Mouse (Mus musculus): ENCODE data around the gene Fgfbp3. TPM values are rescaled to one million over a fixed set of nuclear protein-coding genes. Genes with fewer than 3 reads are reported as not detected.

Fgfbp3 gene
- polyA plus RNA-seq, 1 experiment from 2014 or later = 26.3 TPM

DNA sequence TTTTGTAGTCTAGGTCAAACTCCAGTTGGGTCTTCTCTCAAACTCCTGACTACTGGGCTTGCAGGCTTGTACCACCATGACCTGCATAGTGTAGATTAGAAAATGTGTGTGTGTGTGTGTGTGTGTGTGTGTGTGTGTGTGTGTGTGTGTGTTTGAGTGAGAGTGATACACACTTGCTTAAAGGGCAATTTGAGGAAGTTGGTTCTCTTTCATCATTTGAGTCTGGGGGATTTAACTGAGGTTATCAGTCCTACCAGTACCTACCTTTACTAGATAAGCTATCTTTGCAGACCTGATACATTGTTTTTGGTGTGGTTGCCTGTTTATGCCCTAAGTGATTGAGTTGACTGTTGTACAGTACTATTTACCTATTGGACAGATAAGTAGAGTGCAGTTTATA is 12.7 kb upstream of the Fgfbp3 start:
- no peak for ATAC-seq
- Histone ChIP-seq H3K4me3 (replicated peaks; ENCODE audit: low read length) (no peak overlapping the region), H3K27ac (ENCODE audit: low read length) (no peak overlapping the region), H3K27me3 (replicated peaks; ENCODE audit: control insufficient read depth, insufficient read depth, low read length) (no peaks in the 10 kb centered on the region), H3K9me3 (ENCODE audit: control insufficient read depth, low read length) (no peaks in the 10 kb centered on the region), H3K9ac (replicated peaks; ENCODE audit: low read depth, low read length) (no peak overlapping the region), H3K4me1 (replicated peaks; ENCODE audit: control insufficient read depth, insufficient read depth, low read length) (peaks cover 5% of the 10 kb centered on the region), H3K4me2 (ENCODE audit: low read length) (no peak overlapping the region), H3K36me3 (ENCODE audit: control insufficient read depth, insufficient read depth) (no peaks in the 10 kb centered on the region)

DNA sequence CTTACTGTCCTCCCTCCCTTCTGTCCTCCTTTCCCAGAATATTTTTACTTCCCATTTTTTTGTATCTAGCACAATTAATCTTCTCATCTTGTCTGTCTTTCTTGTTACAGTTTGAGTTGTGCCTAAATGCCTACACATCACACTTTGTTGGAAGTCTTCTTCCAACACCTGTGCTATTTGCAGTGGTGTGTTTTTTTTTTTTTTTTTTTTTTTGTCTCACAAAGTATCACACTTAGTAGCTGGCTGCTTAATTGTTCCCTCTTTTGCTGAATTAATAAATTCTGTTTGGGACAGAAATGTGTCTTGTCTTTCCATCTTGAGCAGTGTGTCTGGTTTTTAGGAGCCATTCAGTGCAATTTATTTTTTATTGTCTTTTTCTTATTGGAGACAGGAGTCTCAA is 10.4 kb upstream of the Fgfbp3 start:
- H3K27me3 ChIP-seq (replicated peaks; ENCODE audit: control insufficient read depth, insufficient read depth, low read length) = no peaks in the 10 kb centered on the region
- no peak for ATAC-seq
- H3K36me3 ChIP-seq (ENCODE audit: control insufficient read depth, insufficient read depth) = no peaks in the 10 kb centered on the region
- no peak overlapping the region for H3K27ac ChIP-seq (ENCODE audit: low read length)
- no peak overlapping the region for H3K4me2 ChIP-seq (ENCODE audit: low read length)
- H3K4me1 ChIP-seq (replicated peaks; ENCODE audit: control insufficient read depth, insufficient read depth, low read length) = peaks cover 17% of the 10 kb centered on the region
- no peaks in the 10 kb centered on the region for H3K9me3 ChIP-seq (ENCODE audit: control insufficient read depth, low read length)
- H3K4me3 ChIP-seq (replicated peaks; ENCODE audit: low read length) = no peak overlapping the region
- H3K9ac ChIP-seq (replicated peaks; ENCODE audit: low read depth, low read length) = no peak overlapping the region

DNA sequence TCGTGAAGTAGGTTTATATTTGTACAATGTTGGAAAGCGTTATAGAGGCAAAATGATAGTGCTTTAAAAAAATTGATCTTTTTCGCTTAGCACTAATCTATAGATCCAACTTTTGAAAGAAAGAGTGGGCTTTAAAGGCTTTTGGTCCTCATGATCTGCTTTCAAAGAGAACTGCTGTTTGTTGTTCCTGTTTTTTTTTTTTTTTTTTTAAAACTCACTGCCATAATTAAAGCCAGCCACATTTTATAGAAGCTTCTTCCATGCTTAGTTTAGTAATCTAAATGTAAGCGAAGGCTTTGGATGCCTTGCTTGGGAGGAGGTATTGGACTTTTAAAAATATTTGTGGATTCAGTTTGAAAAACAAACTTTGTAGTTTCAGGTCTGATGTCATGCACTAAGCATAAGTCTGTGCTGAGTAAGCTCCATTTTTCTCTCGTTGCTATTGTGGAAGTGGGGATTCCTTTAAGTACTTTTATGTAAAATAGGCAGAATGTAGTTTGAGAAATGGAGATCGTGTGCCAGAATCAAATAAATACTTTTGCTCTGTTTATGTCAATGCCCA is 8.5 kb upstream of the Fgfbp3 start:
- Histone ChIP-seq H3K4me3 (replicated peaks; ENCODE audit: low read length) (no peak overlapping the region), H3K27ac (ENCODE audit: low read length) (no peak overlapping the region), H3K27me3 (replicated peaks; ENCODE audit: control insufficient read depth, insufficient read depth, low read length) (no peaks in the 10 kb centered on the region), H3K4me2 (ENCODE audit: low read length) (no peak overlapping the region), H3K36me3 (ENCODE audit: control insufficient read depth, insufficient read depth) (no peaks in the 10 kb centered on the region), H3K4me1 (replicated peaks; ENCODE audit: control insufficient read depth, insufficient read depth, low read length) (peaks cover 17% of the 10 kb centered on the region), H3K9me3 (ENCODE audit: control insufficient read depth, low read length) (no peaks in the 10 kb centered on the region), H3K9ac (replicated peaks; ENCODE audit: low read depth, low read length) (no peak overlapping the region)
- 79% methylated on average over 6 of the region's 6 CpGs for WGBS
- ATAC-seq = no peak

DNA sequence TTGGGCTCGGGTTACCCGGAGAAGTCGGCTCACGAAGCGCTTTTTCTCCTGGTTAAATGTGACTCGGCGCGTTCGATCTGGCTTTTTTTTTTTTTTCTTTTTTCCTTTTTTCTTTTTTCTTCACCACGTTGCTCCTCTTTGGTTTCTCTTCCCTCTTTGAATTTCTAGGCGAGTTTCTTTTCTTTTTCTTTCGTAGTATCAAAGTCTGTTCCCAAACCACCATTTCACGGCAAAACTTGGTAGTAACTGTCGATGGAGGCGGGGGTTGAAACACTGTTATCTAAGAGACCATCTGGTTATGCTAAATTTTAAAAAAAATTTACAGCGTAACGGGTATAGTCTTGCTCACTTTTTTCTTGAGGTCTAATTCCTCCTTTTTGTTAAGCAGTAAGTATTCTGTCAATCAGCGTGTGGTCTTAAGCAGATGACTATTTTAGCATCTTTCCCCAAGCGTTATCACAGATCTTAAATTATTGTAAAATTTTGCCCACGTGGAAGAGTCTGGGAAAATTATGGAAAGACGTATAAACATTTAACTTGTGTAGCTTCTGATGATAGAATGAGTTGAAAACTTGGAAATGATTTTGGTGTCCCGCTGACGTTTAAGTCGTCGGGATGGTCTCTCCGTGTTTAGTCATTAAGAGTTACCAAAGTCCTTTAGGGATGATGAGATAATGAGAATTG is 7.3 kb upstream of the Fgfbp3 start:
- peak overlapping the region; percentile 92 for H3K9ac ChIP-seq (replicated peaks; ENCODE audit: low read depth, low read length)
- no peak for ATAC-seq
- H3K27me3 ChIP-seq (replicated peaks; ENCODE audit: control insufficient read depth, insufficient read depth, low read length) = no peaks in the 10 kb centered on the region
- peak overlapping the region; percentile 83 for H3K4me2 ChIP-seq (ENCODE audit: low read length)
- H3K4me1 ChIP-seq (replicated peaks; ENCODE audit: control insufficient read depth, insufficient read depth, low read length) = peaks cover 17% of the 10 kb centered on the region
- H3K27ac ChIP-seq (ENCODE audit: low read length) = peak overlapping the region; percentile 95
- peak overlapping the region; percentile 96 for H3K4me3 ChIP-seq (replicated peaks; ENCODE audit: low read length)
- H3K36me3 ChIP-seq (ENCODE audit: control insufficient read depth, insufficient read depth) = no peaks in the 10 kb centered on the region
- under 1% methylated on average over 26 of the region's 26 CpGs for WGBS
- H3K9me3 ChIP-seq (ENCODE audit: control insufficient read depth, low read length) = no peaks in the 10 kb centered on the region

DNA sequence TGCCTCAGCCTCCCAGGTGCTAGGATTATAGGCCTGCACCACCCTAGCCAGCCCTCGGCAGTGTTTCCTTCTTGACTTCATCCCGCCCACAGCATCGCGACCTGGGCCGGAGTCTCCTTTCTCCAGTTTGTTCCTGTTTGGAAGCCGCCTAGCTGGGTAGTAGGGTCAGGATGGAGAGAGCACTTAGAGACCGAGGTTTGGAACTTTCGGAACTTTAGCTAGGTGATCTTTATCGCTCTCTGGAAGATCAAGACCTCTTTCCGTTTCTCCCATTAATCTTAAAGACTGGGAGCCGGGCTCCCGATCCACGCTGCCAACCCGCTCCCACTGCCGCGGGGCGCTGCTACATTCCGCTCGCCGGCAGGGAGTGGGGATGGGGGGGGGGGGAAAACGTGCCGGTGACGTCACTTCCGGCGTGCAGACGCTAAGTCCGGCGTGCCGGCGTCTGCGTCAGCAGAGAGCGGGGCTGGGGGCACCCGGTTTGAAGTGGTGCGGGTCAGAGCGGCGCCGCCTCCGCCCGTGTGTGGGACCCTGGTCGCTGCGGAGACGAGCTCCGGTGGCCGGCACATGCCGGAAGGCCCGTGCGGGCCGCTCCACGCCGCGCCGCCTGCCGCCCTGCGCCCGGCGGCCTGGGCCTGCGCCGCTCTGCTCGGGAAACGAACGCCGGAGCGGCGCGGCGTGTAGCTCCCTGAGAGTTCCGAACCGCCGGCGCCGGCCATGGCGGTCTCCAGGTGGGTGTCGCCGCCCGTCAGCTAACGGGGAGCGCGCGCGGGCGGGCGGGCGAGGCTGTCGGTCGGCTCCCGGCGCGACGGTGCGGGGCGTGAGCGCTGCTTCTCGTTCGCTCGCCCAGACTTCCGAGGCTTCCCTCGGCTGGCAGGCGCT is 6.5 kb upstream of the Fgfbp3 start, which contains the start of gene Btaf1:
TSS of gene Btaf1 (plus strand) at position 409 of the 882 bp plus-strand sequence.
- peak within 1 kb of the TSS; percentile 95 for H3K27ac ChIP-seq (ENCODE audit: low read length)
- H3K4me2 ChIP-seq (ENCODE audit: low read length) = peak within 1 kb of the TSS; percentile 84
- under 1% methylated on average over 83 of the region's 98 CpGs for WGBS
- H3K4me1 ChIP-seq (replicated peaks; ENCODE audit: control insufficient read depth, insufficient read depth, low read length) = peaks cover 17% of the 10 kb centered on the region
- ATAC-seq = peak; percentile 97
- H3K27me3 ChIP-seq (replicated peaks; ENCODE audit: control insufficient read depth, insufficient read depth, low read length) = no peaks in the 10 kb centered on the region
- no peaks in the 10 kb centered on the region for H3K36me3 ChIP-seq (ENCODE audit: control insufficient read depth, insufficient read depth)
- peak within 1 kb of the TSS; percentile 96 for H3K4me3 ChIP-seq (replicated peaks; ENCODE audit: low read length)
- H3K9ac ChIP-seq (replicated peaks; ENCODE audit: low read depth, low read length) = peak within 1 kb of the TSS; percentile 92
- H3K9me3 ChIP-seq (ENCODE audit: control insufficient read depth, low read length) = no peaks in the 10 kb centered on the region

DNA sequence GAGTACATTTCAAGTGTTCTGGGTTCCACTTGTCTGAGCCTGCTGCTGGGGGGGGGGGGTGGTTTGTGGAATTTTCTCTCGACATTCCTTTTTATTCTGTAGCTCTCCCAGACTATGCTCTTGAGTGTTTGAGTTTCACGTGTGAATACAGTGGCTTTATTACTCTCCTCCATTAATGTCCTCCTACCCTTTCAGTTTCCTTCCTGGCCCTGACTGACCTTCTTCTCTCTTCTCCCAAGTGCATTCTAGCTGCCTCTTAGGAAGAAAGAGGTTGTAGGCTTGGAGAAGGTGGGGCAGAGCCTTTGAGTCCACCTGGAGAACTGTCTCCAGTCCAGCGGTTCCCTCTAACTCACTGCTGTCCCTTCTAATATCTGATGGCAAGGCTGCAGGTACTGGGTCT is 3.5 kb upstream of the Fgfbp3 start:
- Histone ChIP-seq H3K4me1 (replicated peaks; ENCODE audit: control insufficient read depth, insufficient read depth, low read length) (peaks cover 23% of the 10 kb centered on the region), H3K27ac (ENCODE audit: low read length) (no peak overlapping the region), H3K4me3 (replicated peaks; ENCODE audit: low read length) (no peak overlapping the region), H3K27me3 (replicated peaks; ENCODE audit: control insufficient read depth, insufficient read depth, low read length) (no peaks in the 10 kb centered on the region), H3K9me3 (ENCODE audit: control insufficient read depth, low read length) (no peaks in the 10 kb centered on the region), H3K9ac (replicated peaks; ENCODE audit: low read depth, low read length) (no peak overlapping the region), H3K36me3 (ENCODE audit: control insufficient read depth, insufficient read depth) (no peaks in the 10 kb centered on the region), H3K4me2 (ENCODE audit: low read length) (no peak overlapping the region)
- ATAC-seq = no peak
- 59% methylated on average over 3 of the region's 3 CpGs for WGBS

DNA sequence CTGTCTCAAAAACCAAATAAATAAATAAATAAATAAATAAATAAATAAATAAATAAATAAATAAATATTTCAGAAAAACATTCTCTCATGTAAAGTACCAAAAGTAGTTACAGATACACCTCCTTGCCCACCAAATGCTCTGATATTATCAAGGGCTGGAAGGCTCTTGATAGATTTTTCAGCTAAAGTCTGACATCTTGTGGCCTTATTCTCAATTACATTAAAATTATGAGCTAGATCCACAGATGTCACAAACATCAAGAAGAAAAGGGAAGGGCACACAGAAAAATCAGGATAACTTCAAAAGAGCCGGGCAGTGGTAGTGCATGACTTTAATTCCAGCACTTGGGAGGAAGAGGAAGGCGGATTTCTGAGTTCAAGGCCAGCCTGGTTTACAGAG is 2.6 kb upstream of the Fgfbp3 start:
- H3K4me3 ChIP-seq (replicated peaks; ENCODE audit: low read length) = no peak overlapping the region
- no peak overlapping the region for H3K9ac ChIP-seq (replicated peaks; ENCODE audit: low read depth, low read length)
- ATAC-seq = no peak
- H3K36me3 ChIP-seq (ENCODE audit: control insufficient read depth, insufficient read depth) = no peaks in the 10 kb centered on the region
- no peaks in the 10 kb centered on the region for H3K27me3 ChIP-seq (replicated peaks; ENCODE audit: control insufficient read depth, insufficient read depth, low read length)
- H3K4me2 ChIP-seq (ENCODE audit: low read length) = no peak overlapping the region
- H3K9me3 ChIP-seq (ENCODE audit: control insufficient read depth, low read length) = no peaks in the 10 kb centered on the region
- H3K4me1 ChIP-seq (replicated peaks; ENCODE audit: control insufficient read depth, insufficient read depth, low read length) = peaks cover 20% of the 10 kb centered on the region
- 23% methylated on average over 2 of the region's 2 CpGs for WGBS
- no peak overlapping the region for H3K27ac ChIP-seq (ENCODE audit: low read length)

DNA sequence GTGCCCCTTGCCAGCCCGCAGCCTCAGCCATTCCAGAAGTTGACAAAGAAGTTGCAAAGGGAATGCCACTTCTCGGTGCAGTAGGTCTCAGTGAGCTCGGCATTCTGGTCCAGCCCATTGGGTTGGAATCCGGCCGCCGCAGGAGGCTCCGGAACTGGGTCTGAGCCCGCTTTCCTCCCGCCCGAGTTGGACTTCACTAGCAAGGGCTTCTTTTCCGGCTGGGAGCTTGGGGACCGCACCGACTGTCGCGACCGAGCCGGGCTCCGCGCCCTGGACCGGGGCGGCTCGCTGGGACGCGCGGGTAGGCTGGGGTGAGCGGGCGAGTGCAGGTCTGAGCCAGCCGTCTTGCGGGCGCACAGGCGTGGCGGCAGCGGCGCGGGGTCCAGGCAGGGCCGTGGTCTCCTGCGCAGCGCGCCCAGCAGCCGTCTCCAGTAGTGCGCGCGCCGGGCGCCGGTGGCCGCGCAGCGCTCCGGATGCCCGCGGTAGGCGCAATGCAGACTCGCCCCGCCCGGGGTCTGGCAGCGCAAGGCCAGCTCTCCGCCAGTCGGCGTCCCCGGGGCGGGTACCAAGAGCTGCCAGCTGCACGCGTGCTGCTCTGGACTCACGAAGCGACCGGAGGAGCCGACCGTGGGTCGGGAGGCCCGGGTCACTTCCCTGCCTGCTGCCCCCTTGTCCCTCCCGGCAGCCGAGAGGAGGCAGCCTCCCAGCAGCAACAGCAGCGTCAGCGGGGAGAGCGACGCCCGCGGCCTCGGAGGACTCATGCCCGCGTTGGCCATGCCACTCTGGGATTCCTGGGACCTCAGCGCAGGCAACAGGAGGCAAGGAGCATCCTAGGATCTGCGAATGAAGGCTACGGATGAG is 744 bp downstream of the Fgfbp3 start:
- WGBS = 0% methylated on average over 71 of the region's 85 CpGs
- peak overlapping the region; percentile 97 for H3K4me3 ChIP-seq (replicated peaks; ENCODE audit: low read length)
- peak; percentile 93 for ATAC-seq
- H3K9ac ChIP-seq (replicated peaks; ENCODE audit: low read depth, low read length) = peak overlapping the region; percentile 97
- peak overlapping the region; percentile 95 for H3K27ac ChIP-seq (ENCODE audit: low read length)
- peak overlapping the region; percentile 94 for H3K4me2 ChIP-seq (ENCODE audit: low read length)
- H3K36me3 ChIP-seq (ENCODE audit: control insufficient read depth, insufficient read depth) = no peaks in the 10 kb centered on the region
- no peaks in the 10 kb centered on the region for H3K9me3 ChIP-seq (ENCODE audit: control insufficient read depth, low read length)
- H3K4me1 ChIP-seq (replicated peaks; ENCODE audit: control insufficient read depth, insufficient read depth, low read length) = peaks cover 14% of the 10 kb centered on the region
- H3K27me3 ChIP-seq (replicated peaks; ENCODE audit: control insufficient read depth, insufficient read depth, low read length) = no peaks in the 10 kb centered on the region

Measured in forebrain, embryonic 16.5 days (tissue).